ENCODE assay signal across 9 mouse cellular contexts in genomic region chr11:63487203-63487602, GRCm38 (mm10).
"Had no signal": no experiment of that assay in that cellular context is flagged by ENCODE, and none has a peak within 500 bp of the region (broad histone marks: within the 10 kb centered on the region; RNA-seq: fewer than 3 reads in every experiment).

No protein-coding gene starts in this region.

- H3K9me3 ChIP-seq: limb, embryonic 13.5 days; stomach, embryonic 15.5 days had no signal

- H3K9ac ChIP-seq: limb, embryonic 13.5 days; liver, embryonic 14.5 days; stomach, embryonic 15.5 days had no signal

- H3K4me2 ChIP-seq: limb, embryonic 13.5 days; stomach, embryonic 15.5 days had no signal

- H3K27me3 ChIP-seq: limb, embryonic 13.5 days; stomach, embryonic 15.5 days had no signal

- H3K36me3 ChIP-seq: limb, embryonic 13.5 days; stomach, embryonic 15.5 days had no signal

- DNase-seq: left cerebral cortex, postnatal 4 days; lung, adult 18-20 months; right cerebral cortex, postnatal 14 days; thymus, adult 2 months; thymus, postnatal 25 days had no signal

- H3K4me3 ChIP-seq: limb, embryonic 13.5 days; stomach, embryonic 15.5 days had no signal

- H3K27ac ChIP-seq: limb, embryonic 13.5 days; liver, embryonic 14.5 days; stomach, embryonic 15.5 days had no signal

- ATAC-seq: intestine, embryonic 16.5 days had no signal

- H3K4me1 ChIP-seq: limb, embryonic 13.5 days; stomach, embryonic 15.5 days had no signal
